Mouse (Mus musculus) cortical plate, adult 2 months (tissue): ENCODE measurements around the gene Prcc.

ENCODE experiments used
- CTCF ChIP-seq: fragments of 200-500 bp; IDR thresholded peaks from 2 replicates; pipeline ENCODE4 v1.5.1; 2011; ENCODE audit warnings: mild to moderate bottlenecking, control low read depth, low read length; ENCODE audit not compliant: insufficient read depth; ENCODE audit errors: extremely low read depth
- POLR2A ChIP-seq: fragments of 200-500 bp; IDR thresholded peaks from 2 replicates; pipeline ENCODE4 v1.6.1; 2011; ENCODE audit warnings: mild to moderate bottlenecking, low read length, control low read depth; ENCODE audit not compliant: insufficient read depth; ENCODE audit errors: extremely low read depth

DNA sequence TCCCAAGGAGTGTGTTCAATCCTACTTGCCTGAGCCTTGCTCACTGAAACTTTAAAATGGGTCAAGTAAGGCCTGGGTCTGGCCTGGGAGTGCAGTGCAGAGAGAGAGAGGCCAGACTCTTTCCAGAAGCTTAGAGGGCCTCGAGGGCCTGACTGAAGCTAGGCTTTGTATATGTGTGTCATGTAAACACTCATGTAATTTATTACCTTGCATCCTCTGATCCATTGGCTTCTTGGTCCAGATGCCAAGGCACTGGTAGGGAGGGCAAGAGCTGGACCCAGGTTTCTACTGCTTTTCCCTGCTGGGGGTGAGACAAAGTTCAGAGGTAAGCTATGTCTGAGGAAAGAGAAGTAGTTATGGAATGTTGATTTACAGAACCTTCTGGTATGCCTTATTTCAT lies 22.5 kb upstream of the Prcc start:
- TF ChIP-seq POLR2A (no peak), CTCF (no peak)
